Mouse (Mus musculus): ENCODE measurements around the gene Tbc1d9. TPM values are rescaled to one million over a fixed set of nuclear protein-coding genes. Genes with fewer than 3 reads are reported as not detected.

Tbc1d9 gene
- polyA plus RNA-seq, 1 experiment from 2014 or later: 0.40 TPM

DNA sequence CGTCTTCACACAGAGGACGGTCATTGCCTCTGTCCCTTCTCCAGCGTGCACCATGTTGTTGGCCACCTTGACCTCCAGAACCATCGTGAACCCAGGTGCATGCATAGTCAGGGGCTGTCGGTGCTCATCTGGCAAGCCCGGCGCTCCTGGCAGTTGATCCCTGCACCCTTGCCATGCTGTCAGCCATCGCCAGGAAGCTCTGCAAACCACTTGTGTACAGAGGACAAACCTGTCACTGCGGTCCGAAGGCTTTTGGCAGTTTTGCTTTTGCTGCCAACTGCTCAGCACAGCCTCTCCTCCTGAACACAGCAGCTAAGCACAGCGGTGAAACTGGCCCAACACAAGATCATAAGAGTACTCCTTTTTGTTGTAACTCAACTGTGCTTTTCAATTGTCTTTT lies 37.8 kb downstream of the Tbc1d9 start:
- H3K9ac ChIP-seq: no peak overlapping the region
- no peak overlapping the region for H3K4me2 ChIP-seq
- no peak for ATAC-seq (ENCODE audit: insufficient read depth)
- WGBS (ENCODE audit: insufficient replicate concordance): 70% methylated on average over 11 of the region's 11 CpGs
- H3K4me3 ChIP-seq (replicated peaks): no peak overlapping the region
- H3K27ac ChIP-seq (replicated peaks): no peak overlapping the region
- no peaks in the 10 kb centered on the region for H3K9me3 ChIP-seq (replicated peaks)
- no peaks in the 10 kb centered on the region for H3K36me3 ChIP-seq (replicated peaks)
- H3K4me1 ChIP-seq (replicated peaks): peaks cover 13% of the 10 kb centered on the region; the same call in 1 of the 2 replicates
- H3K27me3 ChIP-seq: no peaks in the 10 kb centered on the region

DNA sequence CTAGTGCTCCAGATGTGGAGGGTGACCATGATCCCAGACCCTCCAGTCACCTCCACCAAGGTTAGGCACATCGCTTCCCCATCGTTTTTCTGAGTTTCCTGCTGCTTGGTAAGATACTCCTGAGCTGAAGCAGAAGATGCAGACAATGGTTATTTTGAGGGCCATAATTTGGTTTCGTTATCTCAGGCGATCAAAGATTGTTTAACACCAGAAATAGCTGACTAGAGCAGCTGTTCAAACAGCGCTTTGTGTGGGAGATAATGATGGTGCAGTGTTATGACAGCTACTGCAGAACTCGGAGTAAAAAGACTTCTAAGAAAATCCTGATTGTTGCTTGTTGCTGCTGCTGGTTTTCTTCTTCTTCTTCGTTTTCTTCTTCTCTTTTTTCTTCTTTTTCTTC lies 40.8 kb downstream of the Tbc1d9 start:
- H3K4me3 ChIP-seq (replicated peaks): no peak overlapping the region
- H3K27me3 ChIP-seq: no peaks in the 10 kb centered on the region
- no peak for ATAC-seq (ENCODE audit: insufficient read depth)
- no peak overlapping the region for H3K4me2 ChIP-seq
- 40% methylated on average over 7 of the region's 7 CpGs for WGBS (ENCODE audit: insufficient replicate concordance)
- no peak overlapping the region for H3K27ac ChIP-seq (replicated peaks)
- H3K36me3 ChIP-seq (replicated peaks): no peaks in the 10 kb centered on the region
- no peaks in the 10 kb centered on the region; the same call in 1 of the 2 replicates for H3K4me1 ChIP-seq (replicated peaks)
- H3K9ac ChIP-seq: no peak overlapping the region
- H3K9me3 ChIP-seq (replicated peaks): no peaks in the 10 kb centered on the region

DNA sequence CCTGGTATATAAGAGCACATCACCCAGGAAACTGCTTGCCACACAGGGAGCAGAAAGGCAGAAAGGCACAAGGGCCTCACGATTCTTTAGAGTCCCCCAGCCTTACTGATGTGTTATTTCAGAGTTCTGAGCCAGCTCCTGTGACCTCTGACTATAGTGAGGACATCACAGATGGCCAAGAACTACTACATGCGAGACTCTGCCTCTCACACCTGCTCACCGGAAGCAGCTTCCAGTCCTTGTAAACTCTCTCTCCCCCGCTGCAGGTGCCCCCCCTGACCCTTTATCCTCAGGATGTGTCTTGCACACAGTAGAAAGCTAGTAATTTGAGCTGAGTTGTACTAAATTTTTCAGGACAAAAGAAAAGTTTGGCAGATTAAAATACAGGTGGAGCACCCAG lies 44.4 kb downstream of the Tbc1d9 start:
- H3K4me1 ChIP-seq (replicated peaks): peaks cover 3% of the 10 kb centered on the region
- H3K27me3 ChIP-seq: no peaks in the 10 kb centered on the region
- no peak overlapping the region for H3K4me2 ChIP-seq
- H3K9me3 ChIP-seq (replicated peaks): no peaks in the 10 kb centered on the region
- no peak overlapping the region for H3K4me3 ChIP-seq (replicated peaks)
- ATAC-seq (ENCODE audit: insufficient read depth): no peak
- H3K36me3 ChIP-seq (replicated peaks): no peaks in the 10 kb centered on the region
- no peak overlapping the region for H3K9ac ChIP-seq
- no peak overlapping the region for H3K27ac ChIP-seq (replicated peaks)
- WGBS (ENCODE audit: insufficient replicate concordance): 70% methylated on average over 4 of the region's 4 CpGs

DNA sequence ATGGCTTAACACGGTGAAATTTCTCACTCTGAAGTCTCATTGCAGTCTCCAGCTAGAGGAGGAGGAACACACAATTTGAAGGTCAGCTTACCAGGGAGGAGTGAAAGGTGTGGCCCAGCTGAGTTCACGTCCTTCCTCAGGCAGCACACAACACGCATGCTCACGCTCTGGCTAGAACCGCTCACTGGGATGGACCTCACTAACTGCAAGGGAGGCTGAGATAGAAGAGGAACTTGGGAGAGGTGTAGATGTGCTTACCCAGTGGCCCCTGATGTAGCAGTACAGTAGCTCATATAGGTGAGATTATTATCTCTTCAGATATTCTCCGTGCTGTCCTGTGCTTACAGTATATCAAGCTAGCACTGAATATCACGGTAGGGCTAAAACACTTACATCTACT lies 45.5 kb downstream of the Tbc1d9 start:
- WGBS (ENCODE audit: insufficient replicate concordance): 78% methylated on average over 7 of the region's 7 CpGs
- ATAC-seq (ENCODE audit: insufficient read depth): no peak

DNA sequence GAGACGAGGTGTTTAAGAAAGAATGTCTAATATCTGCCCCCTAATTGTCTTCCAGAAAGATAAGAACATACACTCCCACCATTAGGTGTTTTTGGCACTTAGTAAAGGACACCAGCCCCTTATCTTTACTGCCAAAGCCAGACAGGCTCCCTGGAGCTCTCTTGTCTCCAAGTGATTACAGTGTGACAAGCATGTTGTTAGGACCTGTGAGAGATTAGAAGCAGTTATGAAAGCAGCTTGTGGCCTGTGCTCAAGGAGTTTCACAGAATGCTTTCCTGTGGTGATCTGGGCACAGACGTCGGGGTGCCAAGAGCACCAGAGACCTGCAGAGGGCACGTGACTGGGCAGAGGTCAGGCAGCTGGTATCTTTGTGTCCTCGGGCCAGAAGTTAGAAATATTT lies 49.9 kb downstream of the Tbc1d9 start:
- Histone ChIP-seq H3K27me3 (no peaks in the 10 kb centered on the region), H3K9me3 (replicated peaks) (no peaks in the 10 kb centered on the region), H3K27ac (replicated peaks) (peak overlapping the region; percentile 87), H3K9ac (peak overlapping the region; percentile 39; the same call in 1 of the 2 replicates), H3K4me1 (replicated peaks) (peaks cover 43% of the 10 kb centered on the region), H3K4me3 (replicated peaks) (peak overlapping the region; percentile 14; the same call in 1 of the 2 replicates), H3K4me2 (peak overlapping the region; percentile 48), H3K36me3 (replicated peaks) (no peaks in the 10 kb centered on the region)
- 9% methylated on average over 5 of the region's 5 CpGs for whole genome bisulfite sequencing (ENCODE audit: insufficient replicate concordance)
- ATAC-seq (ENCODE audit: insufficient read depth): peak; percentile 95

More for the DNA sequence above, 45.5 kb downstream of the Tbc1d9 start:
- H3K9ac ChIP-seq: no peak overlapping the region
- H3K4me2 ChIP-seq: no peak overlapping the region
- no peaks in the 10 kb centered on the region for H3K9me3 ChIP-seq (replicated peaks)
- H3K27ac ChIP-seq (replicated peaks): no peak overlapping the region
- H3K27me3 ChIP-seq: no peaks in the 10 kb centered on the region
- H3K4me1 ChIP-seq (replicated peaks): peaks cover 14% of the 10 kb centered on the region
- H3K4me3 ChIP-seq (replicated peaks): no peak overlapping the region
- H3K36me3 ChIP-seq (replicated peaks): no peaks in the 10 kb centered on the region

DNA sequence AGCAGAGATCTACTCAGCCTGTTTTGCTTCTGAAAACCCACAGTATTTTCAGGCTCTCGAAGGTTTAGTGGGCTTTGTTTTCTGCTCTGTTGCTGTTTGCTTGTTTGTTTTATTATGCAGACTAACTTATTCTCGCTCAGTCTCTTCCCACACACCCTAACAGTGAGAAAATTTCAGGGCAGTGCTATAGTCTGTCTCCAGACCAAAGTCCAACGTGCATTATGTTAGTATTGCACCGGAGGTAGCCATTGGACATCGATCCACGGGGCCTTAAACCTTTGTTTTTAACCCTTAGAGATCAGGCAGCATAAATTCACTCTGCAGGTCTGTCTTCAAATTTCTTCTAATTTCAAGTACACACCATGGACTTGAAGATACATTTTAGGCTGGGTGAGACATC lies 51.4 kb downstream of the Tbc1d9 start:
- H3K4me2 ChIP-seq: peak overlapping the region; percentile 48
- peak overlapping the region; percentile 87 for H3K27ac ChIP-seq (replicated peaks)
- no peak overlapping the region for H3K9ac ChIP-seq
- no peaks in the 10 kb centered on the region for H3K9me3 ChIP-seq (replicated peaks)
- no peaks in the 10 kb centered on the region for H3K36me3 ChIP-seq (replicated peaks)
- peaks cover 43% of the 10 kb centered on the region for H3K4me1 ChIP-seq (replicated peaks)
- H3K4me3 ChIP-seq (replicated peaks): no peak overlapping the region
- no peak for ATAC-seq (ENCODE audit: insufficient read depth)
- WGBS (ENCODE audit: insufficient replicate concordance): 77% methylated on average over 6 of the region's 6 CpGs
- no peaks in the 10 kb centered on the region for H3K27me3 ChIP-seq

DNA sequence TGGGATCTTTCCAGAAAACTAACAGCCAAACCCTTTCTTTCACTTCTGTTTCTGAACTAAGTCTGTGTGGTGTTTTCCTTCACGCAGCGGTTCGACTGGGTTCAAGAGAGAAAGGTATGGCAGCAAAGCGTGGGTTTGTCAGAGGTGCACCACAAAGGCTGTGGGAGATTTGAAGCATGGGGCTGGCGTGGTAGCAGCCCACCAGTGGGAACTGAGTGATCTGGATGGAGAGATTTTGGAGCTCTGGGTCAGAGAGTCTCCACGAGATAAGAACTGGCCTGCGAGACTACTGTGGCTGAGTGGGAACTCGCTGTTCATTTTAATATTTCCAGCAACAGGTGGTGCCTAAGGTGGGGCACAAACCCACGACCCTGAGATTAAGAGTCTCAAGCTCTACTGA lies 52.0 kb downstream of the Tbc1d9 start:
- Histone ChIP-seq H3K4me2 (no peak overlapping the region), H3K4me1 (replicated peaks) (peaks cover 43% of the 10 kb centered on the region), H3K36me3 (replicated peaks) (no peaks in the 10 kb centered on the region), H3K27ac (replicated peaks) (peak overlapping the region; percentile 87), H3K27me3 (no peaks in the 10 kb centered on the region), H3K9ac (no peak overlapping the region), H3K4me3 (replicated peaks) (no peak overlapping the region), H3K9me3 (replicated peaks) (no peaks in the 10 kb centered on the region)
- WGBS (ENCODE audit: insufficient replicate concordance): 75% methylated on average over 9 of the region's 9 CpGs
- ATAC-seq (ENCODE audit: insufficient read depth): no peak

DNA sequence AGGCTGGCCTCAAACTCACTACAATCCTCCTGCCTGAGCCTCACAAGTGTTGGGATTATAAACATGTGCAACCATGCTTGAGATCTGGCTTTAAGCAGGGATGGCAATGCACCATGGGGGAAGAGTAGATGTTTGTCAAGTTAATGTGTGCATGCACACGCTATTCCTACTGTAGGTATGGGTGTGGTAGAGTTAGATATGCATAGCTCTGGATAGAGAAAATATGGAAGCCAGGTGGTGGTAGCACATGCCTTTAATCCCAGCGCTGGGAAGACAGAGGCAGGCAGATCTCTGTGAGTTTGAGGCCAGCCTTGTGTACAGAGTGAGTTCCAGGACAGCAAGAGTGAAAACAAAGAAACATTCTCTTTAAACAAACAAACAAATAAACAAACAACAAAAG lies 52.7 kb downstream of the Tbc1d9 start:
- Histone ChIP-seq H3K4me3 (replicated peaks) (no peak overlapping the region), H3K27ac (replicated peaks) (no peak overlapping the region), H3K9me3 (replicated peaks) (no peaks in the 10 kb centered on the region), H3K4me2 (no peak overlapping the region), H3K9ac (no peak overlapping the region), H3K27me3 (no peaks in the 10 kb centered on the region), H3K36me3 (replicated peaks) (no peaks in the 10 kb centered on the region), H3K4me1 (replicated peaks) (peaks cover 43% of the 10 kb centered on the region)
- WGBS (ENCODE audit: insufficient replicate concordance): 67% methylated on average over 2 of the region's 2 CpGs
- ATAC-seq (ENCODE audit: insufficient read depth): no peak

DNA sequence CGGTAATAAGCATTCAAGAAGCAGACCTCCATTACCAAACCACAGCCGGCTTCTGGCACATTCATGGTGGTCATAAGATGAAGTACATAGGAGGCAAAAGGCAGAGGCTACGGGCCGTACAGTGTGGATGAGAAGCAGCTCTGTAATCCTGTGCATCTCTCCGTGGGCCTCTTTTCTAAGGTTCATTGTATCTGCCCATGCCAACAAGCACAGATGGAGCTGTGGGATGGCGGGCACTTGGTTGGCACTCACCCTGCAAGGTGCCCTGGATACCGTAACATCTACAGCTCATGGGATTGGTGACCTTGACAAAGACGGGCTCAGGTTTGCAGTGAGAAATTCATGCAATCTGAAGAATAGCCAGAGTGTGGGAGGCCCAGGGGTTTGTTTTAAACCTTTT lies 54.2 kb downstream of the Tbc1d9 start:
- Histone ChIP-seq H3K4me1 (replicated peaks) (peaks cover 41% of the 10 kb centered on the region), H3K4me3 (replicated peaks) (no peak overlapping the region), H3K36me3 (replicated peaks) (no peaks in the 10 kb centered on the region), H3K27me3 (no peaks in the 10 kb centered on the region), H3K4me2 (no peak overlapping the region), H3K9ac (no peak overlapping the region), H3K9me3 (replicated peaks) (no peaks in the 10 kb centered on the region), H3K27ac (replicated peaks) (no peak overlapping the region)
- ATAC-seq (ENCODE audit: insufficient read depth): no peak
- 72% methylated on average over 8 of the region's 8 CpGs for WGBS (ENCODE audit: insufficient replicate concordance)

DNA sequence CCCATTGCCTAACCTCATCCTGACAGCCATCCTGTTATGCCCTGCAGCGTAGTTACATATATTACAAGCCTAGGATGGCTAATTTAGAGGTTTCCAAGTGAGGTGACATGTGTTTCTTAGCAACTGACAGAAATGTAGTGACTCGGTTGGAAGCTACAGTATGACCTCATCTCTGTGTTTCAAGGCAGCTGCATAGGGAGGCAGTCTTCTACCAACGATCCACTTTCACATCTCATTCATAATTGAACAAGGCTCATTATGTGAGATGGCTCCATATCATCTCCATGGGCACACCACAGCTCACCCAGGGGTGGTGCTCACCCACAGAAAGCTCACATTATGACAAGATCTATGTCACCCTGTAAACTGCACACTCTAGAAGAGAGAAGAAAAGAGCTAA lies 55.6 kb downstream of the Tbc1d9 start:
- no peaks in the 10 kb centered on the region for H3K36me3 ChIP-seq (replicated peaks)
- no peak overlapping the region for H3K4me3 ChIP-seq (replicated peaks)
- no peaks in the 10 kb centered on the region for H3K27me3 ChIP-seq
- H3K9me3 ChIP-seq (replicated peaks): no peaks in the 10 kb centered on the region
- ATAC-seq (ENCODE audit: insufficient read depth): no peak
- H3K27ac ChIP-seq (replicated peaks): no peak overlapping the region
- WGBS (ENCODE audit: insufficient replicate concordance): 68% methylated on average over 3 of the region's 3 CpGs
- H3K4me1 ChIP-seq (replicated peaks): peaks cover 28% of the 10 kb centered on the region
- no peak overlapping the region for H3K4me2 ChIP-seq
- no peak overlapping the region for H3K9ac ChIP-seq

DNA sequence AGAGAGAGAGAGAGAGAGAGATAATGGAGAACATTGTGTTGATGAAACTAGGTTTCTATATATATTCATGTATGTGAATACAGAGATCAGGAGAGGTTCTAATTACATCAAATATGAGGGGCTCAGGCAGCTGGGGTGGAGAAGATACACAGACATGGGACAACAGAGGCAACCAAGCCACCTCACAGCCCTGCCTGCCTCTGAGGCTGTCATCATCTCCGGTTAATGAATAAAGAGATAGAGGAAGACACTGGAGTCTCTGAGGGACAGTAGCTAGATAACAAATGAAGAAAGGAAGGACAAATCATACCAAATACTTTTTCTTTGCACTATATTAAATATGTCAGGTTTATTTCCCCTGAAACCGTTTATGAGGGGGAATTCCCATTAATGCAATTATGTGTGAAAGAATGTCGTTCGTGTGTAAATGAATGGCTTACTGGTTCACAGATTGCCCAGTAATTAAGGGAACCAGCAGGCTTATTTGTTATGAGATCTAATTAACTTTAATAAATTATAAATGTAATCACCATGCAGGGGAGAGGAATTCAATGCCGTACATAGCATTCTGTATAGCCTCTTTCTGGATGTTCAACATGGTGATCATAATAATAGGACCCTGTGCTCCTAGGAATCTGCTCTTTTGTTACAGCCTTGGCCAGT lies 59.7 kb downstream of the Tbc1d9 start:
- 76% methylated on average over 5 of the region's 5 CpGs for WGBS (ENCODE audit: insufficient replicate concordance)
- no peak for ATAC-seq (ENCODE audit: insufficient read depth)
- no peak overlapping the region for H3K4me3 ChIP-seq (replicated peaks)

DNA sequence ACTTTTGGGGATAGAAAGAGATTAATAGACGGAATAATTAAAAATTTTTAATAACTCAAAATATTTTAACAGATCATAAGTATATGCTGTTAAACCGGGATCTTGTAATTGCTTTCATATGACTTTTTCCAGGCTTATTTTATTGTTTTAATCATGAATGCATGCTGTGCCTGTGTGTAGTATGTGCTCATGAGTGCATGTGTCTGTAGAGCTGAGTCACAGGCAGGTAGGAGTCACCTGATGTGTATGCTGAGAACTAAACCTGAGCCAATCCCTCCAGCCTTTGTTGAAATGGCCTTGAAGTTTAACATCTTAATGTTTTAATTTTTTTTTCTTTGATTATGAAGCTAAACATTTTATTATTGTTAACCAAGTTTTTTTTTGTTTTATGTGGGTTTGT lies 60.4 kb downstream of the Tbc1d9 start:
- Histone ChIP-seq H3K36me3 (replicated peaks) (no peaks in the 10 kb centered on the region), H3K27ac (replicated peaks) (no peak overlapping the region), H3K4me2 (no peak overlapping the region), H3K27me3 (no peaks in the 10 kb centered on the region), H3K4me1 (replicated peaks) (no peaks in the 10 kb centered on the region), H3K9ac (no peak overlapping the region), H3K9me3 (replicated peaks) (no peaks in the 10 kb centered on the region), H3K4me3 (replicated peaks) (no peak overlapping the region)
- no peak for ATAC-seq (ENCODE audit: insufficient read depth)
- 59% methylated on average over 2 of the region's 2 CpGs for WGBS (ENCODE audit: insufficient replicate concordance)

More for the DNA sequence above, 59.7 kb downstream of the Tbc1d9 start:
- H3K27ac ChIP-seq (replicated peaks): no peak overlapping the region
- no peak overlapping the region for H3K9ac ChIP-seq
- H3K4me1 ChIP-seq (replicated peaks): no peaks in the 10 kb centered on the region
- no peaks in the 10 kb centered on the region for H3K27me3 ChIP-seq
- H3K9me3 ChIP-seq (replicated peaks): no peaks in the 10 kb centered on the region
- H3K4me2 ChIP-seq: no peak overlapping the region
- no peaks in the 10 kb centered on the region for H3K36me3 ChIP-seq (replicated peaks)

Data from liver, embryonic 15.5 days (tissue).